Mouse (Mus musculus): ENCODE measurements at regions not wholly inside any gene's neighbourhood (a gene's known extent, or its start where the extent isn't known, plus 50 kb on each side); places are given as distances from the start of the nearest gene placed in this dataset.

- no peaks in the 10 kb centered on the region for H3K4me1 ChIP-seq (ENCODE audit: control insufficient read depth in 1 of 2, insufficient read depth in 2 of 2)
- no peak for DNase-seq (ENCODE audit: extremely low read depth)
- H3K9ac ChIP-seq (ENCODE audit: insufficient read depth, low read depth), result no peak overlapping the region
- dilution Hi-C loops (cut with MboI; ENCODE audit: extremely low pct_ligation_motif_present, extremely low pct_unique_long_range_greater_than_20kb, low sequenced_read_pairs) (no loop called here), in situ Hi-C loops (cut with MboI; ENCODE audit: low pct_ligation_motif_present, low pct_unique_long_range_greater_than_20kb, low sequenced_read_pairs) (no loop called here)
- no peaks in the 10 kb centered on the region for H3K27me3 ChIP-seq (replicated peaks)
- H3K9me3 ChIP-seq (replicated peaks; ENCODE audit: low read length), result peaks cover 51% of the 10 kb centered on the region
- no peak overlapping the region for H3K27ac ChIP-seq (ENCODE audit: insufficient read depth, low read depth)
- H3K4me2 ChIP-seq (ENCODE audit: insufficient read depth, low read depth, poor library complexity, severe bottlenecking), result no peak overlapping the region
- no peak overlapping the region for H3K4me3 ChIP-seq (replicated peaks in 1 of 3; ENCODE audit: low read depth in 2 of 3, low read length in 2 of 3, poor library complexity in 1 of 3)
- no peak for TF ChIP-seq POLR2A (IDR thresholded peaks at IDR 0.05; ENCODE audit: low read depth, low read length)
- TF ChIP-seq JUND (conservative IDR thresholded peaks at IDR 0.05; ENCODE audit: low read depth, low read length), result no peak
- TF ChIP-seq RAD21 (IDR thresholded peaks at IDR 0.05; ENCODE audit: low read depth, low read length), result no peak
- no peak for TF ChIP-seq NRF1 (IDR thresholded peaks at IDR 0.05; ENCODE audit: low read depth, low read length)
- TF ChIP-seq ETS1 (conservative IDR thresholded peaks at IDR 0.05; ENCODE audit: low read depth, low read length), result no peak
- no peak for TF ChIP-seq POLR2AphosphoS2 (IDR thresholded peaks at IDR 0.05; ENCODE audit: low read depth, low read length)
- no peak for TF ChIP-seq EP300 (IDR thresholded peaks at IDR 0.05; ENCODE audit: low read length)
- no peak for TF ChIP-seq TCF12 (IDR thresholded peaks at IDR 0.05; ENCODE audit: low read depth, low read length)
- TF ChIP-seq USF1 (IDR thresholded peaks at IDR 0.05; ENCODE audit: low read depth, low read length), result no peak
- no peak for TF ChIP-seq ELF1 (IDR thresholded peaks at IDR 0.05; ENCODE audit: low read depth, low read length)
- TF ChIP-seq MAX (IDR thresholded peaks at IDR 0.05; ENCODE audit: low read length), result no peak
- no peak for TF ChIP-seq ZC3H11A (IDR thresholded peaks at IDR 0.05; ENCODE audit: low read depth, low read length)
- TF ChIP-seq GABPA (IDR thresholded peaks at IDR 0.05; ENCODE audit: insufficient replicate concordance, low read depth, low read length), result no peak
- TF ChIP-seq TBP (conservative IDR thresholded peaks at IDR 0.05; ENCODE audit: low read depth, low read length), result no peak
- TF ChIP-seq PAX5 (IDR thresholded peaks at IDR 0.05; ENCODE audit: low read length), result no peak
- no peak for TF ChIP-seq ZNF384 (IDR thresholded peaks at IDR 0.05; ENCODE audit: low read depth, low read length)
- no peaks in the 10 kb centered on the region for H3K79me2 ChIP-seq (replicated peaks; ENCODE audit: control insufficient read depth, extremely low read depth, insufficient read depth, poor library complexity, severe bottlenecking)
- H3K36me3 ChIP-seq (replicated peaks in 1 of 2; ENCODE audit: control insufficient read depth in 1 of 2, insufficient read depth in 1 of 2, low read length in 1 of 2), result no peaks in the 10 kb centered on the region
Measured at GRCm38 (mm10) chr7:71498123-71498522, 146.8 kb upstream of the Gm10295 start.

GRCm38 (mm10) chr7:71491128-71491527 is 139.8 kb upstream of the Gm10295 start:
- H3K4me2 ChIP-seq (ENCODE audit: insufficient read depth, low read depth, poor library complexity, severe bottlenecking), result no peak overlapping the region
- TF ChIP-seq USF2 (conservative IDR thresholded peaks at IDR 0.05; ENCODE audit: low read depth, low read length) (no peak), CHD1 (IDR thresholded peaks at IDR 0.05; ENCODE audit: low read depth, low read length) (no peak), POLR2A (IDR thresholded peaks at IDR 0.05; ENCODE audit: low read depth, low read length) (no peak), RAD21 (IDR thresholded peaks at IDR 0.05; ENCODE audit: low read depth, low read length) (no peak), JUND (conservative IDR thresholded peaks at IDR 0.05; ENCODE audit: low read depth, low read length) (no peak)
- no peak overlapping the region for H3K27ac ChIP-seq (ENCODE audit: insufficient read depth, low read depth)
- peaks cover 49% of the 10 kb centered on the region for H3K9me3 ChIP-seq (replicated peaks; ENCODE audit: low read length)
- no peak overlapping the region for H3K9ac ChIP-seq (ENCODE audit: insufficient read depth, low read depth)
- H3K4me3 ChIP-seq (replicated peaks in 1 of 3; ENCODE audit: low read depth in 2 of 3, low read length in 2 of 3, poor library complexity in 1 of 3), result no peak overlapping the region
- DNase-seq (ENCODE audit: extremely low read depth), result no peak
- H3K27me3 ChIP-seq (replicated peaks), result no peaks in the 10 kb centered on the region
- H3K36me3 ChIP-seq (replicated peaks in 1 of 2; ENCODE audit: control insufficient read depth in 1 of 2, insufficient read depth in 1 of 2, low read length in 1 of 2), result no peaks in the 10 kb centered on the region
- dilution Hi-C loops (cut with MboI; ENCODE audit: extremely low pct_ligation_motif_present, extremely low pct_unique_long_range_greater_than_20kb, low sequenced_read_pairs) (no loop called here), in situ Hi-C loops (cut with MboI; ENCODE audit: low pct_ligation_motif_present, low pct_unique_long_range_greater_than_20kb, low sequenced_read_pairs) (no loop called here)
- H3K4me1 ChIP-seq (ENCODE audit: control insufficient read depth in 1 of 2, insufficient read depth in 2 of 2), result no peaks in the 10 kb centered on the region
- no peaks in the 10 kb centered on the region for H3K79me2 ChIP-seq (replicated peaks; ENCODE audit: control insufficient read depth, extremely low read depth, insufficient read depth, poor library complexity, severe bottlenecking)

All from CH12.LX (cell line).